Mouse (Mus musculus): ENCODE data around the gene C9orf72. TPM values are rescaled to one million over a fixed set of nuclear protein-coding genes. Genes with fewer than 3 reads are reported as not detected.

The C9orf72 gene
- polyA plus RNA-seq, 1 experiment from 2014 or later: 50.4 TPM

- Histone ChIP-seq H3K4me2 (no peak overlapping the region), H3K4me3 (no peak overlapping the region), H3K36me3 (replicated peaks) (no peaks in the 10 kb centered on the region), H3K9me3 (no peaks in the 10 kb centered on the region), H3K27me3 (replicated peaks) (no peaks in the 10 kb centered on the region), H3K9ac (no peak overlapping the region), H3K27ac (no peak overlapping the region), H3K4me1 (no peaks in the 10 kb centered on the region)
- no peak for ATAC-seq (replicated peaks)
- 91% methylated on average over 2 of the region's 2 CpGs for WGBS
Observed at GRCm38 (mm10) chr4:35172471-35172870, 53.5 kb downstream of the C9orf72 start.

GRCm38 (mm10) chr4:35169571-35170125, 56.3 kb downstream of the C9orf72 start:
- Histone ChIP-seq H3K9me3 (no peaks in the 10 kb centered on the region), H3K9ac (no peak overlapping the region), H3K27me3 (replicated peaks) (no peaks in the 10 kb centered on the region), H3K4me1 (no peaks in the 10 kb centered on the region), H3K36me3 (replicated peaks) (no peaks in the 10 kb centered on the region), H3K4me2 (no peak overlapping the region), H3K4me3 (no peak overlapping the region), H3K27ac (no peak overlapping the region)
- no peak for ATAC-seq (replicated peaks)
- 73% methylated on average over 13 of the region's 13 CpGs for WGBS

- no peak overlapping the region for H3K4me2 ChIP-seq
- no peaks in the 10 kb centered on the region for H3K4me1 ChIP-seq
- H3K4me3 ChIP-seq: no peak overlapping the region
- H3K36me3 ChIP-seq (replicated peaks): no peaks in the 10 kb centered on the region
- no peak overlapping the region for H3K27ac ChIP-seq
- 88% methylated on average over 5 of the region's 5 CpGs for WGBS
- ATAC-seq (replicated peaks): no peak
- H3K9me3 ChIP-seq: no peaks in the 10 kb centered on the region
- H3K9ac ChIP-seq: no peak overlapping the region
- H3K27me3 ChIP-seq (replicated peaks): no peaks in the 10 kb centered on the region
Observed at GRCm38 (mm10) chr4:35167855-35168254, 58.1 kb downstream of the C9orf72 start.

- no peaks in the 10 kb centered on the region for H3K4me1 ChIP-seq
- no peak for ATAC-seq (replicated peaks)
- WGBS: 85% methylated on average over 3 of the region's 3 CpGs
- H3K4me3 ChIP-seq: no peak overlapping the region
- no peak overlapping the region for H3K9ac ChIP-seq
- no peak overlapping the region for H3K27ac ChIP-seq
- H3K9me3 ChIP-seq: no peaks in the 10 kb centered on the region
- H3K36me3 ChIP-seq (replicated peaks): no peaks in the 10 kb centered on the region
- H3K4me2 ChIP-seq: no peak overlapping the region
- H3K27me3 ChIP-seq (replicated peaks): no peaks in the 10 kb centered on the region
Observed at GRCm38 (mm10) chr4:35165947-35166346, 60.0 kb downstream of the C9orf72 start.

- Histone ChIP-seq H3K36me3 (replicated peaks) (no peaks in the 10 kb centered on the region), H3K27ac (no peak overlapping the region), H3K4me3 (no peak overlapping the region), H3K9me3 (no peaks in the 10 kb centered on the region), H3K4me1 (no peaks in the 10 kb centered on the region), H3K4me2 (no peak overlapping the region), H3K9ac (no peak overlapping the region), H3K27me3 (replicated peaks) (no peaks in the 10 kb centered on the region)
- 83% methylated on average over 2 of the region's 2 CpGs for WGBS
- ATAC-seq (replicated peaks): no peak
Observed at GRCm38 (mm10) chr4:35165275-35165674, 60.7 kb downstream of the C9orf72 start.

GRCm38 (mm10) chr4:35157815-35158214, 68.2 kb downstream of the C9orf72 start:
- Histone ChIP-seq H3K4me3 (no peak overlapping the region), H3K4me2 (peak overlapping the region; percentile 82)
- 67% methylated on average over 11 of the region's 11 CpGs for WGBS

GRCm38 (mm10) chr4:35156751-35157611, 69.0 kb downstream of the C9orf72 start, which contains the start of gene Mob3b:
Mob3b (minus strand) TSS chr4:35157484.
- Histone ChIP-seq H3K4me3 (peak within 1 kb of the TSS; percentile 45), H3K4me1 (peaks cover 17% of the 10 kb centered on the region), H3K9me3 (no peaks in the 10 kb centered on the region), H3K27me3 (replicated peaks) (0 out of 2 replicates have a peak, but pooled peaks cover 15% of the 10 kb centered on the region), H3K9ac (peak within 1 kb of the TSS; percentile 43), H3K27ac (peak within 1 kb of the TSS; percentile 60; the same call in 1 of the 2 replicates), H3K4me2 (peak within 1 kb of the TSS; percentile 82), H3K36me3 (replicated peaks) (no peaks in the 10 kb centered on the region)
- WGBS: under 1% methylated on average over 50 of the region's 50 CpGs
- ATAC-seq (replicated peaks): peak; percentile 92

More at GRCm38 (mm10) chr4:35157815-35158214, 68.2 kb downstream of the C9orf72 start:
- peaks cover 17% of the 10 kb centered on the region for H3K4me1 ChIP-seq
- H3K9ac ChIP-seq: no peak overlapping the region
- no peaks in the 10 kb centered on the region for H3K36me3 ChIP-seq (replicated peaks)
- no peaks in the 10 kb centered on the region for H3K9me3 ChIP-seq
- H3K27ac ChIP-seq: no peak overlapping the region
- no peak for ATAC-seq (replicated peaks)
- H3K27me3 ChIP-seq (replicated peaks): 0 out of 2 replicates have a peak, but pooled peaks cover 15% of the 10 kb centered on the region

- H3K9me3 ChIP-seq: no peaks in the 10 kb centered on the region
- peak overlapping the region; percentile 45 for H3K4me3 ChIP-seq
- ATAC-seq (replicated peaks): peak; percentile 69
- 0 out of 2 replicates have a peak, but pooled peaks cover 15% of the 10 kb centered on the region for H3K27me3 ChIP-seq (replicated peaks)
- WGBS: under 1% methylated on average over 26 of the region's 26 CpGs
- peak overlapping the region; percentile 43 for H3K9ac ChIP-seq
- no peaks in the 10 kb centered on the region for H3K36me3 ChIP-seq (replicated peaks)
- peak overlapping the region; percentile 60 for H3K27ac ChIP-seq
- peak overlapping the region; percentile 82 for H3K4me2 ChIP-seq
- peaks cover 17% of the 10 kb centered on the region for H3K4me1 ChIP-seq
Observed at GRCm38 (mm10) chr4:35156149-35156611, 69.8 kb downstream of the C9orf72 start.

GRCm38 (mm10) chr4:35155132-35155922, 70.6 kb downstream of the C9orf72 start:
- 26% methylated on average over 20 of the region's 20 CpGs for WGBS
- no peaks in the 10 kb centered on the region for H3K9me3 ChIP-seq
- H3K27me3 ChIP-seq (replicated peaks): 0 out of 2 replicates have a peak, but pooled peaks cover 15% of the 10 kb centered on the region
- peak overlapping the region; percentile 45 for H3K4me3 ChIP-seq
- ATAC-seq (replicated peaks): no peak
- no peak overlapping the region for H3K27ac ChIP-seq
- H3K4me2 ChIP-seq: peak overlapping the region; percentile 82
- H3K4me1 ChIP-seq: peaks cover 17% of the 10 kb centered on the region
- peak overlapping the region; percentile 43; the same call in 1 of the 2 replicates for H3K9ac ChIP-seq
- no peaks in the 10 kb centered on the region for H3K36me3 ChIP-seq (replicated peaks)

GRCm38 (mm10) chr4:35154051-35154450, 71.9 kb downstream of the C9orf72 start:
- no peak overlapping the region for H3K9ac ChIP-seq
- 0 out of 2 replicates have a peak, but pooled peaks cover 15% of the 10 kb centered on the region for H3K27me3 ChIP-seq (replicated peaks)
- no peak overlapping the region for H3K4me2 ChIP-seq
- H3K27ac ChIP-seq: no peak overlapping the region
- no peaks in the 10 kb centered on the region for H3K9me3 ChIP-seq
- peaks cover 17% of the 10 kb centered on the region for H3K4me1 ChIP-seq
- 42% methylated on average over 3 of the region's 3 CpGs for WGBS
- no peak for ATAC-seq (replicated peaks)
- no peak overlapping the region for H3K4me3 ChIP-seq
- H3K36me3 ChIP-seq (replicated peaks): no peaks in the 10 kb centered on the region

- no peak within 1 kb of the TSS for H3K27ac ChIP-seq
- H3K9me3 ChIP-seq: no peaks in the 10 kb centered on the region
- peaks cover 15% of the 10 kb centered on the region for H3K4me1 ChIP-seq
- no peak within 1 kb of the TSS for H3K9ac ChIP-seq
- no peak within 1 kb of the TSS for H3K4me2 ChIP-seq
- H3K36me3 ChIP-seq (replicated peaks): no peaks in the 10 kb centered on the region
- 0 out of 2 replicates have a peak, but pooled peaks cover 14% of the 10 kb centered on the region for H3K27me3 ChIP-seq (replicated peaks)
- no peak for ATAC-seq (replicated peaks)
- no peak within 1 kb of the TSS for H3K4me3 ChIP-seq
- WGBS: 90% methylated on average over 4 of the region's 4 CpGs
Observed at GRCm38 (mm10) chr4:35151756-35152155, 74.2 kb downstream of the C9orf72 start, which contains the start of gene Ifnk. Ifnk (plus strand) TSS chr4:35152056.

GRCm38 (mm10) chr4:35150706-35151105, 75.3 kb downstream of the C9orf72 start:
- H3K27me3 ChIP-seq (replicated peaks): 0 out of 2 replicates have a peak, but pooled peaks cover 3% of the 10 kb centered on the region
- ATAC-seq (replicated peaks): no peak
- WGBS: 91% methylated on average over 3 of the region's 3 CpGs

More at GRCm38 (mm10) chr4:35150706-35151105, 75.3 kb downstream of the C9orf72 start:
- Histone ChIP-seq H3K4me2 (no peak overlapping the region), H3K9me3 (no peaks in the 10 kb centered on the region), H3K9ac (no peak overlapping the region), H3K4me1 (peaks cover 4% of the 10 kb centered on the region), H3K27ac (no peak overlapping the region), H3K36me3 (replicated peaks) (no peaks in the 10 kb centered on the region), H3K4me3 (no peak overlapping the region)
